Mouse (Mus musculus) limb, embryonic 14.5 days (tissue): ENCODE data around the gene Spn. TPM values are rescaled to one million over a fixed set of nuclear protein-coding genes. Genes with fewer than 3 reads are reported as not detected.

Experiments used
- ATAC-seq: fragments of 200-750 bp; cut with Nextera tagmentation; 2 replicates; pipeline ENCODE4 v1.8.0; 2017; ENCODE audit warnings: low read depth, moderate number of reproducible peaks, moderate TSS enrichment; ENCODE audit not compliant: low FRiP score
- DNase-seq: peaks from one replicate; pipeline ENCODE4 v3.0.0-alpha.2; 2015; ENCODE audit warnings: low spot score
- H3K27ac ChIP-seq: fragments of 300-500 bp; sonication (generic); replicated peaks from 2 replicates; pipeline ENCODE4 v1.5.1; 2014; ENCODE audit warnings: low read depth, mild to moderate bottlenecking, low read length, moderate library complexity, mixed read lengths
- H3K27me3 ChIP-seq: fragments of 300-500 bp; sonication (generic); 2 replicates; pipeline ENCODE4 v1.6.1; 2014; ENCODE audit warnings: low read length, mixed read lengths; ENCODE audit not compliant: control insufficient read depth, insufficient read depth
- H3K36me3 ChIP-seq: fragments of 300-500 bp; sonication (generic); 2 replicates; pipeline ENCODE4 v1.6.1; 2014; ENCODE audit warnings: mild to moderate bottlenecking, low read length, moderate library complexity, mixed read lengths; ENCODE audit not compliant: control insufficient read depth, insufficient read depth
- H3K4me1 ChIP-seq: fragments of 300-500 bp; sonication (generic); 2 replicates; pipeline ENCODE4 v1.6.1; 2014; ENCODE audit warnings: antibody characterized with exemption, low read length, mixed read lengths; ENCODE audit not compliant: control insufficient read depth, insufficient read depth
- H3K4me2 ChIP-seq: fragments of 300-500 bp; sonication (generic); replicated peaks from 2 replicates; pipeline ENCODE4 v1.6.1; 2014; ENCODE audit warnings: low read depth, mild to moderate bottlenecking, low read length, moderate library complexity; ENCODE audit not compliant: severe bottlenecking
- H3K4me3 ChIP-seq: fragments of 300-500 bp; sonication (generic); replicated peaks from 2 replicates; pipeline ENCODE4 v1.5.1; 2014; ENCODE audit warnings: low read length
- H3K9ac ChIP-seq: fragments of 300-500 bp; sonication (generic); 2 replicates; pipeline ENCODE4 v1.6.1; 2014; ENCODE audit warnings: mild to moderate bottlenecking, low read depth, low read length, moderate library complexity; ENCODE audit not compliant: severe bottlenecking
- H3K9me3 ChIP-seq: fragments of 300-500 bp; sonication (generic); 2 replicates; pipeline ENCODE4 v1.6.1; 2016; ENCODE audit warnings: low read length; ENCODE audit not compliant: control insufficient read depth
- POLR2A ChIP-seq: fragments of 200-500 bp; IDR thresholded peaks from 2 replicates; pipeline ENCODE4 v1.8.0; 2012; ENCODE audit warnings: inconsistent platforms, mild to moderate bottlenecking, moderate library complexity, borderline replicate concordance; ENCODE audit not compliant: insufficient read depth, insufficient read length; ENCODE audit errors: extremely low read depth
- WGBS: fragments of 180-500 bp; shearing (Covaris S2); extraction: QIAGEN DNeasy Blood & Tissue Kit; methylation state at CpG from one replicate; pipeline ENCODE4 v1.1.7; 2014; 5-methylcytosine and 5-hydroxymethylcytosine counted together
- polyA plus RNA-seq, 2 experiments: library from polyadenylated mRNA; depleted of rRNA in 1 of 2; stranded (reverse) in 1 of 2; unstranded in 1 of 2; fragments of >200 nt; fragmentation: Nextera tagmentation in 1 of 2; extraction: Ambion mirVana in 1 of 2; gene quantifications; 2 replicates each; pipeline versions ENCODE4 v1.2.1 to v1.2.3; 2012 to 2014

The Spn gene
- polyA plus RNA-seq, 2 experiments: 0.37 to 0.73 TPM

DNA sequence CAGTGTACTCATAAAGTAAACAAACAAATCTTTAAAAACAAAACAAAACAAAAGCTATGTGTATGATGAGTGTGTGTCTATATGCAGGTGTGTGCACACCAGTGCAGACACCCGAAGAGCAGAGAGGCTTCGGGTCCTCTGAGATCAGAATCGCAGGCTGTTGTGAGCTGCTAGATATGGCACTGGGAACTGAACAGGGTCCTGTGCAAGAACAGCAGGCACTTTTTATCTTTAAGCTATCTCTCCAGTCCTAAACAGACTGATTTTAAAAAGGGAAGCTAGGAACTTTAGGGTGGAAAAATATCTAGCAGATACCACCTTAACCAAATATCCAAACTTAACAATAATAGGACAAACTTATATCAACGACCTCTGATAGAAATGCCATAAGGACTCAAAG lies 5.0 kb upstream of the Spn start:
- H3K27ac ChIP-seq: no peak overlapping the region
- TF ChIP-seq POLR2A: no peak

DNA sequence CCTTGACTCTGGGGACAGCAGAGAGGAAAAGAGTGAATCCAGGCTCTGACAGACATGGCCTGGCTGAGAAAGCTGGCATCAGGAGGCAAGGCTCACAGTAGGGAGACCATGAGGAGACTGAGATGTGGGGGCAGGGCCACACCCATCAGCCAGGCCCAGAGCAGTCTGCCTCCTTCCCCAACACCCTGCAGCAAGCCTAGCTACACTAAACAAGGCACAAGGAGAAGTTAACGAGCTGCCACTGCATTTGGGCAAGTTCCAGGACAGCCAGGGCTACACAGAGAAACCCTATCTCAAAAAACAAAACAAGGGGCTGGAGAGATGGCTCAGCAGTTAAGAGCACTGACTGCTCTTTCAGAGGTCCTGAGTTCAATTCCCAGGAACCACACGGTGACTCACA lies 4.6 kb upstream of the Spn start:
- no peaks in the 10 kb centered on the region for H3K36me3 ChIP-seq
- no peak for TF ChIP-seq POLR2A
- no peaks in the 10 kb centered on the region for H3K9me3 ChIP-seq
- H3K27me3 ChIP-seq: no peaks in the 10 kb centered on the region
- WGBS: 44% methylated on average over 2 of the region's 2 CpGs
- H3K4me1 ChIP-seq: no peaks in the 10 kb centered on the region
- DNase-seq (no peak), ATAC-seq (no peak)
- H3K4me3 ChIP-seq: no peak overlapping the region
- H3K27ac ChIP-seq: no peak overlapping the region
- no peak overlapping the region for H3K9ac ChIP-seq
- H3K4me2 ChIP-seq: no peak overlapping the region

More for the DNA sequence above, 5.0 kb upstream of the Spn start:
- H3K9ac ChIP-seq: no peak overlapping the region
- no peak overlapping the region for H3K4me2 ChIP-seq
- WGBS: 88% methylated on average over 4 of the region's 4 CpGs
- ATAC-seq (no peak), DNase-seq (no peak)
- H3K27me3 ChIP-seq: no peaks in the 10 kb centered on the region
- no peak overlapping the region for H3K4me3 ChIP-seq
- H3K4me1 ChIP-seq: no peaks in the 10 kb centered on the region
- no peaks in the 10 kb centered on the region for H3K9me3 ChIP-seq
- H3K36me3 ChIP-seq: no peaks in the 10 kb centered on the region

DNA sequence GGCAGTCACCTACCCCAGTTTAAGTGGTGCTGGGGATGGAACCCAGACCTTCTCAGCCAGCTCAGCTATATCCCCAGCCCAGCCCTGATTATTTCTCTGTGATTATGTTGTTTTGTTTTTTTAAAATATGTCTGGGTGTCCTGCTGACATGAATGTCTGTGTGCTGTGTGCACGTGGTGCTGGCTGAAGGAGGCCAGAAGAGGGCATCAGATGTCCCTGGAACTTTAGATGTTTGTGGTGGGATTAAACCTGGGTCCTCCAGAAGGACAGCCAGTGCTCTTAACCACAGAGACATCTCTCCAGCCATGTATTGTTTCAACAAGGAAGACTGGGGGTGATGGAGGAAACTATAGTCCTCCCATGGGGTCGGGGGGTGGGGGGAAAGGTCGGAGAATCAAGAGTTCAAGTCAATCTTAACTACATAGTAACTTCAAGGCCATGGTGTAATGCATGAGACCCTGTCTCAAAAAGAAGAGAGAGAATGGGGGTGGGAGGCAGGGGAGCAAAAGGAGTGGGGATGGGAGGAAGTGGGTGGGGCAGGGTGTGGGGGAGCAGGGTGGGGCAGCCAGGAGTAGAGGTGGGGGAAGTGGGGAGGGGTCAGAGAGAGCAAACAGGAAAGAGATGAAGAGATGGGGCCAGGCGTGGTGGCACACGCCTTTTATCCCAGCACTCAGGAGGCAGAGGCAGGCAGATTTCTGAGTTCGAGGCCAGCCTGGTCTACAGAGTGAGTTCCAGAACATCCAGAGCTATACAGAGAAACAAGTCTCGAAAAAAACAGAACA lies 3.2 kb upstream of the Spn start:
- no peak overlapping the region for H3K4me3 ChIP-seq
- DNase-seq: no peak
- H3K27ac ChIP-seq: no peak overlapping the region
- no peaks in the 10 kb centered on the region for H3K4me1 ChIP-seq
- WGBS: 62% methylated on average over 7 of the region's 7 CpGs
- no peaks in the 10 kb centered on the region for H3K27me3 ChIP-seq
- H3K4me2 ChIP-seq: no peak overlapping the region
- H3K36me3 ChIP-seq: no peaks in the 10 kb centered on the region
- no peak for ATAC-seq
- no peak overlapping the region for H3K9ac ChIP-seq
- no peaks in the 10 kb centered on the region for H3K9me3 ChIP-seq
- no peak for TF ChIP-seq POLR2A

DNA sequence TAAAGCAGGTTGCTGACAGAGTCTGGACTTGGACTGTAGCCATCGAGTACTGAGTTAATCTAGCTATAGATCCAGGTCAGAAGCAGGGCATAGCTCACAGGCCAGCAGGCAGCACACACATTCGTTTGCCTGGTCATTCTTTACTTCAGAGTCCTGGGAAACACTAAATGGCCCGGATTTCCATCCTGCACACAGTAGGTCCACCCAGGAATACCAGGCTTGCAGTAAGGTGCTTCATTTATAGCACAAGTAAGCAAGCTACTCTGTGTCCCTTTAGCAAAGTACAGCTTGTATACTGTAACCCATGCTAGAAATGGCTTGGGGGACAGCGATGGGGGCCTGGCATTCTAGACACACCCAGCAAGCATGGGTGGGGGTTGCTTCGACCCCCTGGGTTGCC lies 1.9 kb upstream of the Spn start:
- TF ChIP-seq POLR2A: no peak
- H3K27ac ChIP-seq: no peak overlapping the region
- no peaks in the 10 kb centered on the region for H3K4me1 ChIP-seq
- H3K4me3 ChIP-seq: no peak overlapping the region
- WGBS: 64% methylated on average over 5 of the region's 5 CpGs
- H3K4me2 ChIP-seq: no peak overlapping the region
- DNase-seq (no peak), ATAC-seq (no peak)
- no peaks in the 10 kb centered on the region for H3K36me3 ChIP-seq
- no peak overlapping the region for H3K9ac ChIP-seq
- H3K27me3 ChIP-seq: no peaks in the 10 kb centered on the region
- no peaks in the 10 kb centered on the region for H3K9me3 ChIP-seq

DNA sequence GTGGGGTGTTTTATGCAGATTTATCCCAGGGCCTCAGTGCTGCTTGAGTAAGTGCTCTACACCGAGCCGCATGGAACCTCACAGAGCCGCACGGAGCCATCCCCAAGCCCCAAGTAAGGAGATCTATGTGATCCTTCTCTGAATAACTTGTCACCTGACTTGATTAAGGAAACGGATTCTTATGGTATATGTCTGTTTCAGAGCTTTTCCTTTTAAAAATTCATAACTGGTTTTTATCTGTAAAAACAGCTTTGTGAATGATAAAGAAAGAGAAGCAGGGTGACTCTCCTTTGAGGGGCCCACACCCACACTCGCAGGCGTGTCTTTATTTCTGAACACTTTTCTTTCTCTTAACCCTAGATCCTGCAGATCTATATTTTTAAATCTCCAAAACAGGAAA lies 1.5 kb upstream of the Spn start:
- ATAC-seq: no peak
- Histone ChIP-seq H3K4me1 (no peaks in the 10 kb centered on the region), H3K36me3 (no peaks in the 10 kb centered on the region), H3K4me3 (no peak overlapping the region), H3K9ac (no peak overlapping the region), H3K4me2 (no peak overlapping the region), H3K27me3 (no peaks in the 10 kb centered on the region), H3K27ac (no peak overlapping the region), H3K9me3 (no peaks in the 10 kb centered on the region)
- no peak for DNase-seq
- WGBS: 88% methylated on average over 7 of the region's 7 CpGs
- TF ChIP-seq POLR2A: no peak
